Mouse (Mus musculus): Measurements from ENCODE around the gene Ppa1.

Gene Ppa1

GRCm38 (mm10) chr10:61647790-61648736 is at the start of gene Ppa1:
Gene Ppa1, plus strand, starts transcription at chr10:61648552.
- DNase-seq (ENCODE audit: low read depth, low spot score): peak; percentile 91

GRCm38 (mm10) chr10:61599556-61600114 is 48.7 kb upstream of the Ppa1 start:
- DNase-seq (ENCODE audit: low read depth, low spot score): peak; percentile 63

- DNase-seq (ENCODE audit: low read depth, low spot score): peak; percentile 87
Observed at GRCm38 (mm10) chr10:61602283-61603033, 45.9 kb upstream of the Ppa1 start.

- no peak for DNase-seq (ENCODE audit: low read depth, low spot score)
Observed at GRCm38 (mm10) chr10:61604376-61605065, 43.8 kb upstream of the Ppa1 start.

- peak; percentile 37 for DNase-seq (ENCODE audit: low read depth, low spot score)
Observed at GRCm38 (mm10) chr10:61605381-61605780, 43.0 kb upstream of the Ppa1 start.

GRCm38 (mm10) chr10:61605851-61606250 is 42.5 kb upstream of the Ppa1 start:
- DNase-seq (ENCODE audit: low read depth, low spot score): peak; percentile 85

GRCm38 (mm10) chr10:61608233-61608632 is 40.1 kb upstream of the Ppa1 start:
- DNase-seq (ENCODE audit: low read depth, low spot score): no peak

GRCm38 (mm10) chr10:61610650-61611235 is 37.6 kb upstream of the Ppa1 start:
- peak; percentile 51 for DNase-seq (ENCODE audit: low read depth, low spot score)

- no peak for DNase-seq (ENCODE audit: low read depth, low spot score)
Observed at GRCm38 (mm10) chr10:61614311-61614710, 34.0 kb upstream of the Ppa1 start.

GRCm38 (mm10) chr10:61618528-61618927 is 29.8 kb upstream of the Ppa1 start:
- peak; percentile 82 for DNase-seq (ENCODE audit: low read depth, low spot score)

GRCm38 (mm10) chr10:61621681-61622080 is 26.7 kb upstream of the Ppa1 start:
- no peak for DNase-seq (ENCODE audit: low read depth, low spot score)

GRCm38 (mm10) chr10:61623874-61624273 is 24.5 kb upstream of the Ppa1 start:
- DNase-seq (ENCODE audit: low read depth, low spot score): peak; percentile 69

GRCm38 (mm10) chr10:61624771-61625170 is 23.6 kb upstream of the Ppa1 start:
- DNase-seq (ENCODE audit: low read depth, low spot score): peak; percentile 16

- DNase-seq (ENCODE audit: low read depth, low spot score): peak; percentile 44
Observed at GRCm38 (mm10) chr10:61625381-61626257, 22.7 kb upstream of the Ppa1 start.

GRCm38 (mm10) chr10:61626551-61626950 is 21.8 kb upstream of the Ppa1 start:
- no peak for DNase-seq (ENCODE audit: low read depth, low spot score)

GRCm38 (mm10) chr10:61627195-61627937 is 21.0 kb upstream of the Ppa1 start:
- peak; percentile 41 for DNase-seq (ENCODE audit: low read depth, low spot score)

- DNase-seq (ENCODE audit: low read depth, low spot score): no peak
Observed at GRCm38 (mm10) chr10:61627938-61628250, 20.5 kb upstream of the Ppa1 start.

- DNase-seq (ENCODE audit: low read depth, low spot score): no peak
Observed at GRCm38 (mm10) chr10:61632445-61632844, 15.9 kb upstream of the Ppa1 start.

- no peak for DNase-seq (ENCODE audit: low read depth, low spot score)
Observed at GRCm38 (mm10) chr10:61637055-61637454, 11.3 kb upstream of the Ppa1 start.

- DNase-seq (ENCODE audit: low read depth, low spot score): no peak
Observed at GRCm38 (mm10) chr10:61640363-61640762, 8.0 kb upstream of the Ppa1 start.
